14 mouse cellular contexts compared by ENCODE assay signal in the genomic region with DNA sequence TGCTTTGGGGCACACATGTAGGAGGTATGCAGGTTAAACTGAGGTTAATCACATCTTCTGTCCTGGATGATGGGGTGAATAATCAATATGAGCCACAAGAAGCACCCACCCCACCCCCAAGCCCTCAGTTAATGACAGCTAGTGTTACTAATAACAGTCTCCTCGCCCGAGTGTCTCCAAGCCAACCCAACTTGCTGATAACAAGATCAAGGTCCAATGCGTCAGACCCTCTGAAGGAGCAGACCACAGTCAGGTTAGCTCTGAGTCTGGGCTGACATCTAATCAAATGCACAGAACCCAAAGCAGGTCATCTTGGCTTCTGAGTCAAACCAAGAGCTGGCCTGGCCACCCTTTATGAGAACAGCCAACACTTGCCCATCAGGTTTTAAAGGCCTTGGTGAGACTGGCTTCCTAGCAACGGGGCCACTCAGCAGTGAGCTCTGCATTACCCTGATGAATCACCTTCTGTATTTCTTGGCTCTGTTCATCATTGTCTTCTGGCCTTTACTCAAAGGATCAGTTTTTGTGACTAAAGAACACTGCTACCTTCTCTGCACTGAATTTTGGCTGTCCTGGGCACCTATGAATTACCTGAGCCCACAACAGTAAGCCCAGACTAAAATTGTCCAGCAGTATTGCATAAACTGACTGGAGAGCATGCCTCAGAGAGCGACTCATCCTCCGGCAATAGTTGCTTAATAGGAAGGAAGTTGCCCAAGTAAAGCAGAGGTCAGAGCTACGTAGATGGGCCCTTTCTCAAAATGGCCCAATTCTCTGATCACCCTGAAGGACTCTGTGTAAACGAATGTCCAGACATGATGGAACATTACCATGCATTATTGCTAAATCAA. TPM values are rescaled to one million over a fixed set of nuclear protein-coding genes. Genes with fewer than 3 reads are reported as not detected.
DNase-seq lines count a peak whose midpoint lies in the region; ATAC-seq and TF ChIP-seq lines count a peak whose summit lies in the region.
"Had no signal": no experiment of that assay in that cellular context is flagged by ENCODE, and none has a peak within 500 bp of the region (broad histone marks: within the 10 kb centered on the region; RNA-seq: fewer than 3 reads in every experiment).

No protein-coding gene starts in this region.

- DNase-seq in urinary bladder, postnatal 36 days (ENCODE audit: low spot score in 2 of 2): peak; percentile 10 to 36
- DNase-seq in urinary bladder, postnatal 4 days (ENCODE audit: low spot score in 2 of 2): no peak
- peak; percentile 84 for DNase-seq in yolk sac, embryonic 10.5 days (ENCODE audit: low spot score)
- no peak for DNase-seq in neural tube, embryonic 10.5 days (ENCODE audit: extremely low spot score, low spot score)
- no peak for DNase-seq in spleen, postnatal 10 days (ENCODE audit: low spot score in 2 of 2)
- DNase-seq in heart, postnatal 25 days (ENCODE audit: low spot score): no peak
- DNase-seq: cerebellum, postnatal 25 days; kidney, adult 11 months had no signal

- H3K4me1 ChIP-seq in bone marrow macrophage, adult 2 months (ENCODE audit: control insufficient read depth, insufficient read depth, low read length): peaks cover 24% of the 10 kb centered on the region
- 0 out of 2 replicates have a peak, but pooled peaks cover 12% of the 10 kb centered on the region for H3K4me1 ChIP-seq in intestine, postnatal 0 days (replicated peaks; ENCODE audit: control insufficient read depth, insufficient read depth, low read length)
- H3K4me1 ChIP-seq: limb, embryonic 13.5 days; midbrain, embryonic 13.5 days had no signal

- no peak overlapping the region for H3K4me2 ChIP-seq in intestine, postnatal 0 days (replicated peaks; ENCODE audit: low read depth)
- H3K4me2 ChIP-seq: limb, embryonic 13.5 days; midbrain, embryonic 13.5 days had no signal

- no peak overlapping the region for H3K9ac ChIP-seq in intestine, postnatal 0 days (ENCODE audit: low read depth, low read length)
- H3K9ac ChIP-seq: limb, embryonic 13.5 days; midbrain, embryonic 13.5 days had no signal

- H3K27ac ChIP-seq in bone marrow macrophage, adult 2 months (ENCODE audit: insufficient read depth, low read depth, low read length): peak overlapping the region; percentile 59
- H3K27ac ChIP-seq in intestine, postnatal 0 days (ENCODE audit: low read depth, low read length): peak overlapping the region; percentile 89
- H3K27ac ChIP-seq: limb, embryonic 13.5 days; midbrain, embryonic 13.5 days had no signal

- no peaks in the 10 kb centered on the region for H3K27me3 ChIP-seq in intestine, postnatal 0 days (replicated peaks; ENCODE audit: control insufficient read depth, insufficient read depth, low read length)
- H3K27me3 ChIP-seq: limb, embryonic 13.5 days; midbrain, embryonic 13.5 days had no signal

- no peak for TF ChIP-seq CTCF in bone marrow macrophage, adult 2 months (IDR thresholded peaks at IDR 0.05; ENCODE audit: low read depth, low read length)
- no peak for TF ChIP-seq CTCF in intestine, postnatal 0 days (IDR thresholded peaks at IDR 0.05; ENCODE audit: low read depth)

- H3K9me3 ChIP-seq in intestine, postnatal 0 days (ENCODE audit: control insufficient read depth): no peaks in the 10 kb centered on the region
- H3K9me3 ChIP-seq: limb, embryonic 13.5 days; midbrain, embryonic 13.5 days had no signal

- intact Hi-C loops in heart, postnatal 25 days (cut with DNase I): no loop called here

- H3K36me3 ChIP-seq in intestine, postnatal 0 days (ENCODE audit: control insufficient read depth, insufficient read depth): peaks cover 3% of the 10 kb centered on the region; the same call in 1 of the 2 replicates

- no peak for TF ChIP-seq POLR2A in bone marrow macrophage, adult 2 months (IDR thresholded peaks at IDR 0.05; ENCODE audit: borderline replicate concordance, low read depth, low read length)

- WGBS in intestine, postnatal 0 days: 30% methylated on average over 8 of the region's 8 CpGs

- H3K4me3 ChIP-seq in bone marrow macrophage, adult 2 months (ENCODE audit: insufficient read depth, low read length): no peak overlapping the region
- no peak overlapping the region for H3K4me3 ChIP-seq in intestine, postnatal 0 days (ENCODE audit: low read depth, low read length)
- H3K4me3 ChIP-seq: limb, embryonic 13.5 days; midbrain, embryonic 13.5 days had no signal

- peak; percentile 42 for ATAC-seq in intestine, postnatal 0 days
- ATAC-seq: midbrain, embryonic 13.5 days had no signal

RNA-seq across cellular contexts. Expression of gene Gm13547, which starts 12.7 kb away (rescaled TPM):
- polyA plus RNA-seq in bone marrow macrophage, adult 2 months (2012; ENCODE audit: insufficient read depth, insufficient read length, missing spikeins): 1.1 TPM in 1 of 2 replicates, not detected in the other
- polyA plus RNA-seq in intestine, postnatal 0 days (2015; fragmentation: Nextera tagmentation; extraction: Ambion mirVana): not detected in 2 replicates
- total RNA-seq in heart, postnatal 25 days (2021): not detected
- total RNA-seq: adrenal gland, adult 18-20 months had no signal
- polyA plus RNA-seq: heart, postnatal 0 days had no signal

RNA-seq across cellular contexts. Expression of gene Coq4, which starts 15.5 kb away (rescaled TPM):
- 7.2 and 7.7 TPM in 2 replicates for polyA plus RNA-seq in bone marrow macrophage, adult 2 months (2012; ENCODE audit: insufficient read depth, insufficient read length, missing spikeins)
- 27.7 and 28.3 TPM in 2 replicates for polyA plus RNA-seq in intestine, postnatal 0 days (2015; fragmentation: Nextera tagmentation; extraction: Ambion mirVana)
- 10 to 100 TPM; 17.2 to 18.3 TPM for total RNA-seq in heart, postnatal 25 days (2021)

RNA-seq across cellular contexts. Expression of gene Trub2, which starts 16.5 kb away (rescaled TPM):
- polyA plus RNA-seq in bone marrow macrophage, adult 2 months (2012; ENCODE audit: insufficient read depth, insufficient read length, missing spikeins): 18.0 and 19.0 TPM in 2 replicates
- 23.5 and 26.6 TPM in 2 replicates for polyA plus RNA-seq in intestine, postnatal 0 days (2015; fragmentation: Nextera tagmentation; extraction: Ambion mirVana)
- 10 to 100 TPM; 30.3 to 34.1 TPM for total RNA-seq in heart, postnatal 25 days (2021)

RNA-seq across cellular contexts. Expression of gene Gm13420, which starts 20.4 kb away (rescaled TPM):
- not detected in 2 replicates for polyA plus RNA-seq in bone marrow macrophage, adult 2 months (2012; ENCODE audit: insufficient read depth, insufficient read length, missing spikeins)
- polyA plus RNA-seq in intestine, postnatal 0 days (2015; fragmentation: Nextera tagmentation; extraction: Ambion mirVana): 0.10 TPM in 1 of 2 replicates, not detected in the other
- total RNA-seq in heart, postnatal 25 days (2021): not detected
- total RNA-seq: adrenal gland, adult 18-20 months had no signal
- polyA plus RNA-seq: heart, postnatal 0 days; limb, embryonic 13.5 days had no signal

RNA-seq across cellular contexts. Expression of gene Slc27a4, which starts 30.6 kb away (rescaled TPM):
- polyA plus RNA-seq in bone marrow macrophage, adult 2 months (2012; ENCODE audit: insufficient read depth, insufficient read length, missing spikeins): 14.0 and 15.3 TPM in 2 replicates
- polyA plus RNA-seq in intestine, postnatal 0 days (2015; fragmentation: Nextera tagmentation; extraction: Ambion mirVana): 105 and 118 TPM in 2 replicates
- 10 to 100 TPM; 17.9 to 18.7 TPM for total RNA-seq in heart, postnatal 25 days (2021)

Comparison
In these comparisons a context has a peak if more than half of its experiments do, and no peak if none do; other contexts are left out.
1. DNase-seq: peak in urinary bladder, postnatal 36 days (2 of 2) and yolk sac, embryonic 10.5 days (single experiment); none in urinary bladder, postnatal 4 days (0 of 2), neural tube, embryonic 10.5 days (single experiment), spleen, postnatal 10 days (0 of 2) and heart, postnatal 25 days (single experiment).